Mouse (Mus musculus): Measurements from ENCODE around the gene Taf9b.
A peak's percentile ranks its signal among the peaks of the same experiment; 100 is the strongest.

The Taf9b gene

GRCm38 (mm10) chrX:106221058-106221457, at the start of gene Taf9b:
Gene Taf9b (minus strand): TSS chrX:106221158.
- no peak for ATAC-seq (ENCODE audit: low TSS enrichment)

DNA sequence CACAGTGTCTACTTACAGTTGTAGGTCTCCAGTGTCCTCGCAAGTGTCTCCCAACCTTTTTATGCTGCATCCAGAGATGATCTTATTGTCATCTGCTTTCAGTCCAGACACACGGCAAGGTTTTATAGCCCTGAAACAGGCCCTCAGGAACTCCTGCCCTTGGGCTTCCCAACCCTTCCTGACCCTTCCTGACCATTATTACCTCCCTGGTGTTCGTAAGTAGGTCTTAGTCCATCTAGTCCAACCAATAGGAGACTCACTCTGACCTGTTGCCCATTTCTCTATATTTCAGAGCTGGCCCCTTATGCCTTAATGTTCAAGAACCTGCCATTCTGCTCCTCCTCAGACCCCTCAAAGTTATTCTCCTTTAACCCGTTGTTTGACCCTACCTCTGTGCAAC, 34.3 kb upstream of the Taf9b start, which contains the start of gene Fnd3c2:
Gene Fnd3c2, minus strand, starts transcription at position 101 of the 400 bp plus-strand sequence.
- no peak for ATAC-seq (ENCODE audit: low TSS enrichment)

- peak; percentile 97 for ATAC-seq (ENCODE audit: low TSS enrichment)
Measured at GRCm38 (mm10) chrX:106219171-106220032, 1.6 kb downstream of the Taf9b start.

GRCm38 (mm10) chrX:106209100-106209499, 11.9 kb downstream of the Taf9b start:
- no peak for ATAC-seq (ENCODE audit: low TSS enrichment)

DNA sequence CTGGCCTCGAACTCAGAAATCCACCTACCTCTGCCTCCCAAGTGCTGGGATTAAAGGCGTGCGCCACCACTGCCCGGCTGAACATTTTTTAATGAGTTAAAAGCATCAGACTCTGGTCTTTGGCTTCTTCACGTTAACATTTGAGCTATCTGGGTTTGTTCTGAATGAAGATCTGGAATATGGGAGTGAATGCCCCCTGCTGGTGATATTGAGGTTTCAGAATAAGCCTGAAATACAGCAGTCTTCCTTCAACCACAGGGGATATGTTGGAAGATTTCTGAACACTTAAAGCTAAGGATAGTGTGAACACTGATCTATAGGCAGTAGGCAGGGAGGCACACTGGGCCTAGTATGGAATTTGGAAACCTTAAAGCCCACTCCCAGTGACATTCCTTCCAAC, 22.1 kb downstream of the Taf9b start:
- no peak for ATAC-seq (ENCODE audit: low TSS enrichment)

DNA sequence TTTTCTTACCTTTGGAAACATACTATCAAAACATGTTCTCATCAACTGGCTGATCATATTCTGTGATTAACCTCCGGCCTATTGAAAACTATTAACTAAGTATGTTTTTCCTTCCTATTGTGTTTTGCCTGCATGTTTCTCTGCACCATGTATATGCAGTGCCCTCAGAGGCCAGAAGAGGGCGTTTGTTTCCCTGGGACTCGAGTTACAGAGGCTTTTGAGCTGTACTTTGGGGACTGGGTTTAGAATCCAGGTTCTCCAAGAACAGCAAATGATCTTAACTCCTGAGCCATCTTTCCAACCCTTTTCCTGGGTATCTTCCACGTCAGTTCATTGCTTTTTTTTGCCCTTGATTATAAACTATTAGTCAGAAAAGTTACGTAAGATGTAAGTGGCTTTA, 23.6 kb downstream of the Taf9b start:
- ATAC-seq (ENCODE audit: low TSS enrichment): no peak

- peak; percentile 64 for ATAC-seq (ENCODE audit: low TSS enrichment)
Measured at GRCm38 (mm10) chrX:106194361-106194760, 26.6 kb downstream of the Taf9b start.

GRCm38 (mm10) chrX:106190091-106190490, 30.9 kb downstream of the Taf9b start:
- no peak for ATAC-seq (ENCODE audit: low TSS enrichment)

DNA sequence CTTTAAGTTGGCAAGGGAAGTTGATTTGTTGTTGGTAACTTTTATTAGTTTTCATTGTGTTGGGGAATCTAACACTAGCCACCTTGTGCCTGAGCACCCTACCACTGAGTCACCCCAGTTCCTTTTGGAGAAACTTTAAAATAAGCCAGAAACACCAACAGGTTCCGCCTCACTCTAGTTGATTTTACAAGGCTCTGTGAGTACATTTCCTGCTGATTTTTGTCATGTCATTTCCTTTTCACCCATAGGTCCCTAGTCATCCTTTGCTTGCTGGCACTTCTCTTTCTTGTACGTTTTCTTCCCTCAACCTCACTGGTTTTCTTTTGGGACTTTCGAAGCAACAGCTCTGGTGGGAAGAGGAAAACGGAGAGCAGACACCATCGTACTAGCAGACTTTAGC, 31.6 kb downstream of the Taf9b start:
- no peak for ATAC-seq (ENCODE audit: low TSS enrichment)

DNA sequence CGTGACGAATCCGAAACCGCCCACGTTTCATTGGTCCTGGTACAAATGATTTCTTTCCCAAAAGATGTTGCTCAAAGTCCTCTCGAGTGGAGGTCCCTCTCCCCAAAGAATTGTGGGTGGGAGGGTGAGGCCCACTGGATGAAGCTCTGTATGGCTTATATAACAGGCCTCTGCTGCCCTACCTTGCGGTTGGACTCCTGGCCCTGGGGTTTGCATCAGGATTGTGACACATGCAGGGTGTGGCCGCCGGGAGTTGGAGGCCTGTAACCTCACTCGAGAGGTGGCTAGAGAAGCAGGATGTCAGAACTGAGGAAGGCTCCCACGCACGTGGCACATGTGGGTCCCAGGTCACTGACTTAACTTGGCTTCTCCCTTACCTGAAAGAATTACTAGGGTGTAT, 33.2 kb downstream of the Taf9b start:
- ATAC-seq (ENCODE audit: low TSS enrichment): 0 out of 2 replicates have a peak, but pooled peaks have one; percentile 4

- peak; percentile 99 for ATAC-seq (ENCODE audit: low TSS enrichment)
Measured at GRCm38 (mm10) chrX:106186713-106187649, 34.0 kb downstream of the Taf9b start, which contains the start of gene Pgk1. Gene Pgk1 (plus strand): TSS chrX:106187100.

- no peak for ATAC-seq (ENCODE audit: low TSS enrichment)
Measured at GRCm38 (mm10) chrX:106185706-106186105, 35.3 kb downstream of the Taf9b start.

- no peak for ATAC-seq (ENCODE audit: low TSS enrichment)
Measured at GRCm38 (mm10) chrX:106184279-106184678, 36.7 kb downstream of the Taf9b start.

GRCm38 (mm10) chrX:106176331-106176730, 44.6 kb downstream of the Taf9b start:
- no peak for ATAC-seq (ENCODE audit: low TSS enrichment)

DNA sequence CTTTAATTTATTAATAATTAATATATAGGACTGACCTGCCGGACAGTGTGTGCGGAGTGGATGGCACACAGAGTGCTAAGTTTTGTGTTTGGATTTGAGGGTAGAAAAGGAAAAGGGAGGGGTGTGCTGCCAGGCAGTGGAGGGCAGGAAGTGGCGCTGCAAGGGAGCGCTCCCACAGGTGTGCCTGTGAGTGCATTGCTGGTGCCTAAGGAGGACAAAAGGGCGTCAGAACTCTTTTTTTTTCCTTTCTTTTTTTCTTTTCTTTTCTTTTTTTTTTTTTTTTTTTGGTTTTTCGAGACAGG, 49.2 kb downstream of the Taf9b start:
- no peak for ATAC-seq (ENCODE audit: low TSS enrichment)

- ATAC-seq (ENCODE audit: low TSS enrichment): peak; percentile 97
Measured at GRCm38 (mm10) chrX:106171106-106171852, 49.7 kb downstream of the Taf9b start.

DNA sequence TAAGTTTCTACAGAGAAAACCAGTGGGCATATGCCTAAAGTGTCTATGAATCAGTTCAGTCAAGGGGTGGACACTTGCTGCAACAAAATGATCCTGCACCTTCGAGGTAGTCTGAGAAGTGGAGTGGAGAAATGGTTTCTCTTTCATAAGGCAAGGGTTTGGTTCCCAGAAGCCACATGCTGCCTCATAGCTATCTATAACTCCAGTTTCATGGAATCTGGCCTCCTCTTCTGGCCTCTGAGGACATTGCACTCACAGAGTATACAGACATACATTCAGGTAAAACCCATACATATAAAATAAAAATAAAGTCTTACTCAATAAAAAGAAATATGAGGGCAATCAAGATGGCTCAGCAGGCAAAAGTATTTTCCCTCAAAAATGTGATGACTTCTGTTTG, 55.9 kb downstream of the Taf9b start:
- ATAC-seq (ENCODE audit: low TSS enrichment): no peak

DNA sequence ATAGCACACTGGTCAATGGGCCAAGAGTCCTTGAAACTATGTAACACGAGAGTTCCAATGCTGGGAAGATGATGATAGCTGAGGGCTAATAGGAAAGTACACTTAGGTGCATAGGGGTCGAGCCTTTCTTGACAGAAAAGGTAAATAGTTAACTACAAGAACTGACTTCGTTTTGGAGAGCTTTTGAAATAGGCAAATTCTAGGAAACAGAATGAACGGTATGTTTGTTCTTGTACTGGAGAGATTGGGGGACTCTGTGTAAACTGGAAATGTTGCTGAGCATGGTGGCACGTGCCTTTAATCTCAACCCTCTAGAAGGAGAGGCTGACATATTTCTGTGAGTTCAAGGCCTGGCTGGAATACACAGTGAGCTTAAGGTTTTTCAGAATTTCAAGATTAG, 56.4 kb downstream of the Taf9b start:
- no peak for ATAC-seq (ENCODE audit: low TSS enrichment)

DNA sequence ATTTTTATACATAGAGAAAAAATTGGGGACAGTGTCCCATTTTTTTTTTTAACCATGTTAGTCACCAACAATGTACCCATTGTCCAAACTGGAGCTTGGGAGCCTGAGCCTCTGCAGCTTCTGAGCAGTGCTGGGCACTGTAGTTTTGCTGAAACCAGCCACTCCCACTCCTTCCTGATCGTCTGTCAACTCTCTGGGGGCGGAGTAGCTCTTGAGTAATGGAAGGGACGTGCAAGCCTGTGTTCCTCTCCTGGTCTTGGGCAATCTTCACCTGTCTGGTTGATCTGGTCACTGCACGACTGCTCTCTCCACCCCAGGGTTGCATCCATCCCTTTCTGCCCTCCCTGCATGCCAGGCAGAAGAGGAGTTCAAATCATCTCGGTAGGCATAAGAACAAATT, 57.0 kb downstream of the Taf9b start:
- ATAC-seq (ENCODE audit: low TSS enrichment): peak; percentile 90

Data from frontal cortex, adult (tissue).